Mouse (Mus musculus) right cerebral cortex, postnatal 4 days (tissue): ENCODE data around the gene Gm4027.
"Not testable (repeated sequence)": the region's sequence is repeated elsewhere in the genome, so short reads cannot be mapped to it uniquely, and the experiment has no call there.

Experiments
- DNase-seq: peaks from one replicate; pipeline ENCODE4 v3.0.0-alpha.2; 2022

Gene Gm4027

GRCm38 (mm10) chr12:87618569-87618968 lies at the start of gene Gm4027:
Gm4027 (plus strand) TSS chr12:87618869.
- DNase-seq = not testable (repeated sequence)

GRCm38 (mm10) chr12:87601388-87601787 lies 17.3 kb upstream of the Gm4027 start:
- DNase-seq = not testable (repeated sequence)

GRCm38 (mm10) chr12:87602388-87602787 lies 16.3 kb upstream of the Gm4027 start, which contains the start of gene Oog1:
Oog1 (plus strand) TSS chr12:87602688.
- DNase-seq = not testable (repeated sequence)

GRCm38 (mm10) chr12:87644520-87644919 lies 25.9 kb downstream of the Gm4027 start, which contains the start of gene Gm16381:
Gm16381 (minus strand) TSS chr12:87644620.
- not testable (repeated sequence) for DNase-seq

GRCm38 (mm10) chr12:87652916-87653703 lies 34.4 kb downstream of the Gm4027 start:
- DNase-seq = not testable (repeated sequence)
